Mouse (Mus musculus) forebrain, embryonic 10.5 days (tissue): ENCODE results near the gene Gsg1l2. TPM values are rescaled to one million over a fixed set of nuclear protein-coding genes. Genes with fewer than 3 reads are reported as not detected.

Experiments used
- DNase-seq: peaks from one replicate; pipeline ENCODE4 v3.0.0-alpha.2; 2017; ENCODE audit warnings: low spot score; ENCODE audit errors: extremely low spot score
- H3K27ac ChIP-seq: fragments of 300-500 bp; sonication (generic); 2 replicates; pipeline ENCODE4 v1.5.1; 2016; ENCODE audit warnings: mild to moderate bottlenecking
- H3K27me3 ChIP-seq: fragments of 300-500 bp; sonication (generic); 2 replicates; pipeline ENCODE4 v1.6.1; 2016; ENCODE audit warnings: mild to moderate bottlenecking; ENCODE audit not compliant: poor library complexity, severe bottlenecking
- H3K36me3 ChIP-seq: fragments of 300-500 bp; sonication (generic); replicated peaks from 2 replicates; pipeline ENCODE4 v1.6.1; 2016; ENCODE audit warnings: mild to moderate bottlenecking, moderate library complexity
- H3K4me1 ChIP-seq: fragments of 300-500 bp; sonication (generic); 2 replicates; pipeline ENCODE4 v1.6.1; 2016
- H3K4me3 ChIP-seq: fragments of 300-500 bp; sonication (generic); 2 replicates; pipeline ENCODE4 v1.5.1; 2016; ENCODE audit warnings: mild to moderate bottlenecking, moderate library complexity
- H3K9me3 ChIP-seq: fragments of 300-500 bp; sonication (generic); 2 replicates; pipeline ENCODE4 v1.6.1; 2016; ENCODE audit warnings: mild to moderate bottlenecking, moderate library complexity
- WGBS: fragments of 180-500 bp; shearing (Covaris S2); methylation state at CpG from one replicate; pipeline ENCODE4 v1.1.7; 2016; 5-methylcytosine and 5-hydroxymethylcytosine counted together
- polyA plus RNA-seq: library from polyadenylated mRNA; unstranded; fragments of >200 nt; fragmentation: Nextera tagmentation; extraction: Ambion mirVana; gene quantifications from 2 replicates; pipeline ENCODE4 v1.2.1, GENCODE M21; 2016

Gsg1l2 gene
- not detected in 2 replicates for polyA plus RNA-seq

GRCm38 (mm10) chr11:67774379-67774778 is at the start of gene Gsg1l2:
Gsg1l2 (plus strand) TSS chr11:67774608.
- H3K9me3 ChIP-seq: no peaks in the 10 kb centered on the region
- DNase-seq: no peak
- H3K36me3 ChIP-seq: no peaks in the 10 kb centered on the region
- H3K4me3 ChIP-seq: no peak within 1 kb of the TSS
- 89% methylated on average over 12 of the region's 12 CpGs for WGBS
- H3K27me3 ChIP-seq: no peaks in the 10 kb centered on the region; the same call in 1 of the 2 replicates
- no peak within 1 kb of the TSS for H3K27ac ChIP-seq
- no peaks in the 10 kb centered on the region for H3K4me1 ChIP-seq

GRCm38 (mm10) chr11:67727095-67727494 is 47.3 kb upstream of the Gsg1l2 start:
- no peak overlapping the region for H3K4me3 ChIP-seq
- no peak overlapping the region for H3K27ac ChIP-seq
- 85% methylated on average over 6 of the region's 6 CpGs for WGBS
- no peaks in the 10 kb centered on the region for H3K4me1 ChIP-seq
- H3K36me3 ChIP-seq: no peaks in the 10 kb centered on the region
- no peak for DNase-seq
- no peaks in the 10 kb centered on the region for H3K9me3 ChIP-seq
- H3K27me3 ChIP-seq: no peaks in the 10 kb centered on the region

- DNase-seq: no peak
- H3K4me1 ChIP-seq: no peaks in the 10 kb centered on the region
- H3K27me3 ChIP-seq: no peaks in the 10 kb centered on the region
- H3K4me3 ChIP-seq: no peak overlapping the region
- H3K36me3 ChIP-seq: no peaks in the 10 kb centered on the region
- H3K9me3 ChIP-seq: no peaks in the 10 kb centered on the region
- no peak overlapping the region for H3K27ac ChIP-seq
Measured at GRCm38 (mm10) chr11:67728726-67729125, 45.7 kb upstream of the Gsg1l2 start.

GRCm38 (mm10) chr11:67731056-67731455 is 43.4 kb upstream of the Gsg1l2 start:
- Histone ChIP-seq H3K4me3 (no peak overlapping the region), H3K36me3 (no peaks in the 10 kb centered on the region), H3K27me3 (no peaks in the 10 kb centered on the region), H3K27ac (no peak overlapping the region), H3K4me1 (no peaks in the 10 kb centered on the region), H3K9me3 (no peaks in the 10 kb centered on the region)
- WGBS: 100% methylated on average over 2 of the region's 2 CpGs
- no peak for DNase-seq

GRCm38 (mm10) chr11:67733726-67734125 is 40.7 kb upstream of the Gsg1l2 start:
- Histone ChIP-seq H3K27ac (no peak overlapping the region), H3K4me3 (no peak overlapping the region), H3K4me1 (no peaks in the 10 kb centered on the region), H3K9me3 (no peaks in the 10 kb centered on the region), H3K36me3 (no peaks in the 10 kb centered on the region), H3K27me3 (no peaks in the 10 kb centered on the region)
- DNase-seq: no peak
- WGBS: 86% methylated on average over 1 of the region's 1 CpGs

GRCm38 (mm10) chr11:67734597-67734996 is 39.8 kb upstream of the Gsg1l2 start:
- WGBS: 85% methylated on average over 3 of the region's 3 CpGs

GRCm38 (mm10) chr11:67738345-67738744 is 36.1 kb upstream of the Gsg1l2 start:
- DNase-seq: no peak
- H3K36me3 ChIP-seq: no peaks in the 10 kb centered on the region
- WGBS: 88% methylated on average over 6 of the region's 6 CpGs
- H3K4me3 ChIP-seq: no peak overlapping the region
- no peaks in the 10 kb centered on the region for H3K27me3 ChIP-seq
- H3K4me1 ChIP-seq: no peaks in the 10 kb centered on the region
- H3K27ac ChIP-seq: no peak overlapping the region
- H3K9me3 ChIP-seq: no peaks in the 10 kb centered on the region

More at GRCm38 (mm10) chr11:67734597-67734996, 39.8 kb upstream of the Gsg1l2 start:
- no peaks in the 10 kb centered on the region for H3K4me1 ChIP-seq
- no peak overlapping the region for H3K4me3 ChIP-seq
- no peak overlapping the region for H3K27ac ChIP-seq
- no peaks in the 10 kb centered on the region for H3K36me3 ChIP-seq
- no peak for DNase-seq
- no peaks in the 10 kb centered on the region for H3K27me3 ChIP-seq
- no peaks in the 10 kb centered on the region for H3K9me3 ChIP-seq

GRCm38 (mm10) chr11:67738846-67739490 is 35.4 kb upstream of the Gsg1l2 start:
- DNase-seq: no peak
- Histone ChIP-seq H3K27ac (no peak overlapping the region), H3K9me3 (no peaks in the 10 kb centered on the region), H3K27me3 (no peaks in the 10 kb centered on the region), H3K4me3 (no peak overlapping the region), H3K4me1 (no peaks in the 10 kb centered on the region), H3K36me3 (no peaks in the 10 kb centered on the region)
- WGBS: 89% methylated on average over 5 of the region's 5 CpGs

GRCm38 (mm10) chr11:67741569-67741968 is 32.8 kb upstream of the Gsg1l2 start:
- Histone ChIP-seq H3K4me1 (no peaks in the 10 kb centered on the region), H3K27ac (no peak overlapping the region), H3K4me3 (no peak overlapping the region), H3K27me3 (no peaks in the 10 kb centered on the region), H3K9me3 (no peaks in the 10 kb centered on the region), H3K36me3 (no peaks in the 10 kb centered on the region)
- no peak for DNase-seq

GRCm38 (mm10) chr11:67756287-67756686 is 18.1 kb upstream of the Gsg1l2 start:
- no peak overlapping the region for H3K4me3 ChIP-seq
- H3K27ac ChIP-seq: no peak overlapping the region
- no peaks in the 10 kb centered on the region for H3K27me3 ChIP-seq
- no peaks in the 10 kb centered on the region for H3K36me3 ChIP-seq
- no peak for DNase-seq
- H3K4me1 ChIP-seq: no peaks in the 10 kb centered on the region
- WGBS: 97% methylated on average over 1 of the region's 1 CpGs
- no peaks in the 10 kb centered on the region for H3K9me3 ChIP-seq

GRCm38 (mm10) chr11:67757373-67758167 is 16.8 kb upstream of the Gsg1l2 start:
- H3K27ac ChIP-seq: no peak overlapping the region
- DNase-seq: no peak
- no peaks in the 10 kb centered on the region for H3K9me3 ChIP-seq
- WGBS: 75% methylated on average over 15 of the region's 15 CpGs
- H3K36me3 ChIP-seq: no peaks in the 10 kb centered on the region
- no peaks in the 10 kb centered on the region for H3K27me3 ChIP-seq
- H3K4me1 ChIP-seq: no peaks in the 10 kb centered on the region
- no peak overlapping the region for H3K4me3 ChIP-seq

GRCm38 (mm10) chr11:67771053-67771452 is 3.4 kb upstream of the Gsg1l2 start, which contains the start of gene Glp2r:
Glp2r (minus strand) TSS chr11:67771153.
- 84% methylated on average over 14 of the region's 14 CpGs for WGBS
- H3K36me3 ChIP-seq: no peaks in the 10 kb centered on the region
- H3K4me3 ChIP-seq: no peak within 1 kb of the TSS
- no peak for DNase-seq
- H3K27ac ChIP-seq: no peak within 1 kb of the TSS
- no peaks in the 10 kb centered on the region for H3K4me1 ChIP-seq
- H3K9me3 ChIP-seq: no peaks in the 10 kb centered on the region
- no peaks in the 10 kb centered on the region; the same call in 1 of the 2 replicates for H3K27me3 ChIP-seq

GRCm38 (mm10) chr11:67771691-67772090 is 2.7 kb upstream of the Gsg1l2 start:
- 77% methylated on average over 2 of the region's 2 CpGs for WGBS
- no peak overlapping the region for H3K4me3 ChIP-seq

More at GRCm38 (mm10) chr11:67771691-67772090, 2.7 kb upstream of the Gsg1l2 start:
- Histone ChIP-seq H3K4me1 (no peaks in the 10 kb centered on the region), H3K36me3 (no peaks in the 10 kb centered on the region), H3K9me3 (no peaks in the 10 kb centered on the region), H3K27ac (no peak overlapping the region), H3K27me3 (no peaks in the 10 kb centered on the region; the same call in 1 of the 2 replicates)
- DNase-seq: no peak
